Mouse (Mus musculus): ENCODE measurements around the gene Sft2d1. TPM values are rescaled to one million over a fixed set of nuclear protein-coding genes. Genes with fewer than 3 reads are reported as not detected.
"Not testable (repeated sequence)": the region's sequence is repeated elsewhere in the genome, so short reads cannot be mapped to it uniquely, and the experiment has no call there.

Sft2d1 gene
- polyA plus RNA-seq, 1 experiment from 2014 or later = 165 TPM

GRCm38 (mm10) chr17:8298281-8298680 lies 12.6 kb upstream of the Sft2d1 start:
- Histone ChIP-seq H3K4me1 (replicated peaks; ENCODE audit: control insufficient read depth, insufficient read depth, low read length) (no peaks in the 10 kb centered on the region), H3K27me3 (replicated peaks; ENCODE audit: control insufficient read depth, insufficient read depth, low read length) (no peaks in the 10 kb centered on the region), H3K4me2 (ENCODE audit: low read length) (no peak overlapping the region), H3K4me3 (replicated peaks; ENCODE audit: low read length) (no peak overlapping the region), H3K36me3 (ENCODE audit: control insufficient read depth, insufficient read depth) (peaks cover 3% of the 10 kb centered on the region; the same call in 1 of the 2 replicates), H3K9ac (replicated peaks; ENCODE audit: low read depth, low read length) (no peak overlapping the region), H3K27ac (ENCODE audit: low read length) (no peak overlapping the region), H3K9me3 (ENCODE audit: control insufficient read depth, low read length) (no peaks in the 10 kb centered on the region)
- ATAC-seq = no peak
- WGBS = 91% methylated on average over 2 of the region's 2 CpGs

DNA sequence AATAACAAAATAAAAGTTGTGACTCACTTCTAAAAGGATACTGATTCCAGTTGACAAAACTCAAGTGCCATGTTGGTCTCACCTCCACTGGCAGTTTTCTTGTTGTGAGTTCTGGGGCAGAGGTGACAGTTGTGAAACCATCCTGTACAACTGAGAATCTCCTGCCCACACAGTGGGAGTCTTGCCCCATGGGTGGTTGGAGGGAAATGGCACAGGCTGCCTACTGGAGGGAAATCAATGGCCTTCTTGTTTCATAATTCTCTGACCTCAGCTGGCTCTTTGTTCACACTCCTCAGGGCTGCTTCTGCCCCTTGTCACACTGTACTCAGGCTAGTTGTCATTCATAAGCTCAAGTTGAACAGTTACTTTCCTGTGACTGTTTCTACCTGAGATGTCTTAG lies 11.4 kb upstream of the Sft2d1 start:
- no peak for ATAC-seq
- Histone ChIP-seq H3K4me3 (replicated peaks; ENCODE audit: low read length) (no peak overlapping the region), H3K36me3 (ENCODE audit: control insufficient read depth, insufficient read depth) (peaks cover 1% of the 10 kb centered on the region; the same call in 1 of the 2 replicates), H3K4me2 (ENCODE audit: low read length) (no peak overlapping the region), H3K27ac (ENCODE audit: low read length) (no peak overlapping the region), H3K9ac (replicated peaks; ENCODE audit: low read depth, low read length) (no peak overlapping the region), H3K9me3 (ENCODE audit: control insufficient read depth, low read length) (no peaks in the 10 kb centered on the region), H3K27me3 (replicated peaks; ENCODE audit: control insufficient read depth, insufficient read depth, low read length) (no peaks in the 10 kb centered on the region), H3K4me1 (replicated peaks; ENCODE audit: control insufficient read depth, insufficient read depth, low read length) (no peaks in the 10 kb centered on the region)

GRCm38 (mm10) chr17:8301515-8301914 lies 9.4 kb upstream of the Sft2d1 start:
- Histone ChIP-seq H3K27ac (ENCODE audit: low read length) (no peak overlapping the region), H3K9me3 (ENCODE audit: control insufficient read depth, low read length) (no peaks in the 10 kb centered on the region), H3K36me3 (ENCODE audit: control insufficient read depth, insufficient read depth) (no peaks in the 10 kb centered on the region), H3K9ac (replicated peaks; ENCODE audit: low read depth, low read length) (no peak overlapping the region), H3K4me1 (replicated peaks; ENCODE audit: control insufficient read depth, insufficient read depth, low read length) (no peaks in the 10 kb centered on the region), H3K4me3 (replicated peaks; ENCODE audit: low read length) (no peak overlapping the region), H3K27me3 (replicated peaks; ENCODE audit: control insufficient read depth, insufficient read depth, low read length) (no peaks in the 10 kb centered on the region), H3K4me2 (ENCODE audit: low read length) (no peak overlapping the region)
- no peak for ATAC-seq
- 72% methylated on average over 4 of the region's 4 CpGs for WGBS

DNA sequence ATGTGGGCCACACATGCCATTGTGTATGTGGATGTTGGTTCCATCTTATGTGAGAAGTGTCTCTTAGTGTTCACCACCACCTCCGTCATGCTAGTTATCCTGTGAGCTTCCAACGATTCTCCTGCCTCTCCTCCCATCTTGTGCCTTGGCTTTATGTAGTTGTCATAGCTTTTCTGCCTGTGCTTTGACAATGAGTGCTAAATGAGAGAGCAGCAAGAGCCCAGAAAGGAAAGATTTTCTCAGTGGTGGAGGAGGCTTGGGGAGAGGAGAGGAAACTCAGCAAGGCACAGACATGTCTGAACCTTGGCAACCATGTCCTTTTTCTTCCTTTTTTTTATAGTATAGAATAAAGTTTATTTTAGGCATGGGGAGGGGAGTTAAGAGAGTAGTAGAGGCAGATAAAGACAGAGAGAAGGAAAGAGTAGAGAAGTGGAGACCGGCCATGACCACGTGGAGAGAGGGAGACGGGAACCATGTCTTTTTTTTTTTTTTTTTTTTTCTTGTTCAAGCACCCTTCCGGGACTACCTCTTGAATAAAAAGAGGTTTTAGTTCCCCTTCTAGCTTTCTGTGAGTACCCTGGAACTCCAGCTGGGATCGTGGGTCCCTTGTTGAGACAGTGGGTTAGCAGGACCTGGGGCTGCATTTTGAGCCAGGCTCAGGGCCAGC lies 8.0 kb upstream of the Sft2d1 start:
- Histone ChIP-seq H3K27me3 (replicated peaks; ENCODE audit: control insufficient read depth, insufficient read depth, low read length) (no peaks in the 10 kb centered on the region), H3K9ac (replicated peaks; ENCODE audit: low read depth, low read length) (no peak overlapping the region), H3K36me3 (ENCODE audit: control insufficient read depth, insufficient read depth) (no peaks in the 10 kb centered on the region), H3K4me1 (replicated peaks; ENCODE audit: control insufficient read depth, insufficient read depth, low read length) (no peaks in the 10 kb centered on the region), H3K9me3 (ENCODE audit: control insufficient read depth, low read length) (no peaks in the 10 kb centered on the region), H3K27ac (ENCODE audit: low read length) (no peak overlapping the region), H3K4me3 (replicated peaks; ENCODE audit: low read length) (no peak overlapping the region), H3K4me2 (ENCODE audit: low read length) (no peak overlapping the region)
- ATAC-seq = no peak
- 77% methylated on average over 6 of the region's 7 CpGs for WGBS

DNA sequence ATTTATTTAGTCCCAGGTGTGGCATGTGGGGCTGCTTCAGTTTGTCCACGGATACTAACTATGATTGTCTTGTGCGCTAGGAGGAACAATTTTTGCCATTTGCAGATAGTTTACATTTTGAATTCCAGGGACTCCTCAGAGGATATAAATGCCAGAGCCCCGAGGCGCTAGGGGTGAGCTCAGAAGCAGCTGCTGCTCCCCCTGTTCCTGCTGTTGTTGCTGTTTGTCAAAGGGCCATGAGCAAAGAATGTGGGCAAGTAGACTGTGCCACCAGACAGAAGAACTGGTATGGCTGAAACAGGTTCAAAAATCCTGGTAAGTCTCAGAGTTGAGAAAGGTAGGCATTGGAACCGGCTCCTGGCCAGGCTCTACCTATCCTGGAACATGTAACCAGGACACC lies 7.2 kb upstream of the Sft2d1 start:
- no peak overlapping the region for H3K9ac ChIP-seq (replicated peaks; ENCODE audit: low read depth, low read length)
- H3K4me3 ChIP-seq (replicated peaks; ENCODE audit: low read length) = no peak overlapping the region
- 76% methylated on average over 5 of the region's 5 CpGs for WGBS
- no peak overlapping the region for H3K4me2 ChIP-seq (ENCODE audit: low read length)
- H3K27ac ChIP-seq (ENCODE audit: low read length) = no peak overlapping the region
- H3K27me3 ChIP-seq (replicated peaks; ENCODE audit: control insufficient read depth, insufficient read depth, low read length) = no peaks in the 10 kb centered on the region
- no peak for ATAC-seq
- H3K4me1 ChIP-seq (replicated peaks; ENCODE audit: control insufficient read depth, insufficient read depth, low read length) = no peaks in the 10 kb centered on the region
- H3K36me3 ChIP-seq (ENCODE audit: control insufficient read depth, insufficient read depth) = no peaks in the 10 kb centered on the region
- no peaks in the 10 kb centered on the region for H3K9me3 ChIP-seq (ENCODE audit: control insufficient read depth, low read length)

- no peak overlapping the region for H3K4me3 ChIP-seq (replicated peaks; ENCODE audit: low read length)
- no peak overlapping the region for H3K9ac ChIP-seq (replicated peaks; ENCODE audit: low read depth, low read length)
- H3K4me2 ChIP-seq (ENCODE audit: low read length) = no peak overlapping the region
- H3K9me3 ChIP-seq (ENCODE audit: control insufficient read depth, low read length) = no peaks in the 10 kb centered on the region
- no peak for ATAC-seq
- no peaks in the 10 kb centered on the region for H3K36me3 ChIP-seq (ENCODE audit: control insufficient read depth, insufficient read depth)
- 21% methylated on average over 3 of the region's 3 CpGs for WGBS
- H3K27me3 ChIP-seq (replicated peaks; ENCODE audit: control insufficient read depth, insufficient read depth, low read length) = no peaks in the 10 kb centered on the region
- no peak overlapping the region for H3K27ac ChIP-seq (ENCODE audit: low read length)
- H3K4me1 ChIP-seq (replicated peaks; ENCODE audit: control insufficient read depth, insufficient read depth, low read length) = peaks cover 3% of the 10 kb centered on the region; the same call in 1 of the 2 replicates
These were observed 5.1 kb upstream of the Sft2d1 start for GRCm38 (mm10) chr17:8305801-8306200.

DNA sequence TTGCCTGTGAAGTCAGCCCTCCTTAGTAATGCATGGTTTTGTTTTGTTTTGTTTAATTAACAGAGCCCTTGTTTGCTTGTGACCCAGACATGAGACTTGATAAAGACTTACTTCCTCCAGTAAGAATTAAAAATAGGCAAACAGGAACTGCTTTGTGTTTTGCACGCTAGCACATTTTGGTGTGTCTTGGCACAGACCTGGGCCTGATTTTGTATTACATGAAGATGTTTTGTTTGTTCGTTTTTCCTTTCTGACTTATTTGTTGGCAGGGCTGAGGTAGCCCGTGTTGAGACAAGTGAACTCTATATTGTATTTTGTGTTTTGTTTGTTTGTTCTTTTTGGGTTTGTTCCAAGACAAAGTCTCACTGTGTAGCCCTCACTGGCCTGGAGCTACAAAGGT lies 849 bp downstream of the Sft2d1 start:
- Histone ChIP-seq H3K4me3 (replicated peaks; ENCODE audit: low read length) (peak overlapping the region; percentile 76), H3K36me3 (ENCODE audit: control insufficient read depth, insufficient read depth) (no peaks in the 10 kb centered on the region), H3K4me1 (replicated peaks; ENCODE audit: control insufficient read depth, insufficient read depth, low read length) (peaks cover 21% of the 10 kb centered on the region), H3K27ac (ENCODE audit: low read length) (no peak overlapping the region), H3K27me3 (replicated peaks; ENCODE audit: control insufficient read depth, insufficient read depth, low read length) (no peaks in the 10 kb centered on the region), H3K4me2 (ENCODE audit: low read length) (peak overlapping the region; percentile 72), H3K9ac (replicated peaks; ENCODE audit: low read depth, low read length) (peak overlapping the region; percentile 62; the same call in 1 of the 2 replicates), H3K9me3 (ENCODE audit: control insufficient read depth, low read length) (no peaks in the 10 kb centered on the region)
- WGBS = 44% methylated on average over 3 of the region's 3 CpGs
- ATAC-seq = no peak

GRCm38 (mm10) chr17:8313976-8314375 lies 3.1 kb downstream of the Sft2d1 start:
- no peaks in the 10 kb centered on the region for H3K27me3 ChIP-seq (replicated peaks; ENCODE audit: control insufficient read depth, insufficient read depth, low read length)
- H3K4me3 ChIP-seq (replicated peaks; ENCODE audit: low read length) = no peak overlapping the region
- H3K36me3 ChIP-seq (ENCODE audit: control insufficient read depth, insufficient read depth) = no peaks in the 10 kb centered on the region
- ATAC-seq = no peak
- no peak overlapping the region for H3K9ac ChIP-seq (replicated peaks; ENCODE audit: low read depth, low read length)
- no peak overlapping the region for H3K27ac ChIP-seq (ENCODE audit: low read length)
- no peak overlapping the region for H3K4me2 ChIP-seq (ENCODE audit: low read length)
- peaks cover 21% of the 10 kb centered on the region for H3K4me1 ChIP-seq (replicated peaks; ENCODE audit: control insufficient read depth, insufficient read depth, low read length)
- 89% methylated on average over 3 of the region's 3 CpGs for WGBS
- no peaks in the 10 kb centered on the region for H3K9me3 ChIP-seq (ENCODE audit: control insufficient read depth, low read length)

GRCm38 (mm10) chr17:8316251-8316650 lies 5.3 kb downstream of the Sft2d1 start:
- Histone ChIP-seq H3K4me1 (replicated peaks; ENCODE audit: control insufficient read depth, insufficient read depth, low read length) (peaks cover 18% of the 10 kb centered on the region), H3K4me2 (ENCODE audit: low read length) (no peak overlapping the region), H3K27ac (ENCODE audit: low read length) (no peak overlapping the region), H3K27me3 (replicated peaks; ENCODE audit: control insufficient read depth, insufficient read depth, low read length) (no peaks in the 10 kb centered on the region), H3K36me3 (ENCODE audit: control insufficient read depth, insufficient read depth) (no peaks in the 10 kb centered on the region), H3K4me3 (replicated peaks; ENCODE audit: low read length) (no peak overlapping the region), H3K9me3 (ENCODE audit: control insufficient read depth, low read length) (no peaks in the 10 kb centered on the region), H3K9ac (replicated peaks; ENCODE audit: low read depth, low read length) (no peak overlapping the region)
- WGBS = 89% methylated on average over 1 of the region's 1 CpGs
- ATAC-seq = peak; percentile 24; the same call in 1 of the 2 replicates

GRCm38 (mm10) chr17:8326877-8327276 lies 16.0 kb downstream of the Sft2d1 start:
- not testable (repeated sequence) for H3K9ac ChIP-seq (replicated peaks; ENCODE audit: low read depth, low read length); H3K4me2 ChIP-seq (ENCODE audit: low read length); H3K4me3 ChIP-seq (replicated peaks; ENCODE audit: low read length); H3K27ac ChIP-seq (ENCODE audit: low read length); ATAC-seq; H3K36me3 ChIP-seq (ENCODE audit: control insufficient read depth, insufficient read depth); H3K9me3 ChIP-seq (ENCODE audit: control insufficient read depth, low read length); H3K27me3 ChIP-seq (replicated peaks; ENCODE audit: control insufficient read depth, insufficient read depth, low read length); H3K4me1 ChIP-seq (replicated peaks; ENCODE audit: control insufficient read depth, insufficient read depth, low read length)
- WGBS = 91% methylated on average over 8 of the region's 11 CpGs
